Mouse (Mus musculus) cerebellum, adult 9-11 months (tissue): ENCODE results near the gene Grk5.

Experiments
- DNase-seq: peaks from one replicate; pipeline ENCODE4 v3.0.0; 2022

The Grk5 gene

DNA sequence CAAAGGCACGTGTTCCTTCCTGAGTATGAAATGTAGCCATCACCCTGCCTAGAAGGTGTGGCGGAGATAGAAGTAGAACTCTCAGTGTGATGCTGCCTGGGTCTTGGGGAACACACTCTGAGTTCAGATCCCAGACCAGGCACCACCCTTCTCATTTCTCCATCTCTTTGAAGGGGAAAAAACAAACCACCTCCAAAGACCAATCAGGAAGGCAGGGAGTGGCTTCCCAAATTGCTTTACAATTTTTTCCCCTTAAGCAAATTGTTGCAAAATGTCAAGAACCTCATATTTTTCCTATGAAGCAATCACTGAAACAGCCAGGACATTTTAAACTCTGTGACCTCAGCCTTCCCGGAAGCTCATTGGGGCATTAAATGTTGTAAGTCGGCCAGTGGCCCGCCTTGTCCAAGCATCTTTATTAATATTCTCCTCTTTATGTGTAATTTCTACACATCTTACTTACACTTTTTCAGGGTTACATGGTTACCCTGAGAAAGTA lies 190.8 kb downstream of the Grk5 start:
- no peak for DNase-seq

- no peak for DNase-seq
These were observed 193.5 kb downstream of the Grk5 start for GRCm38 (mm10) chr19:61083006-61083405.

GRCm38 (mm10) chr19:61084149-61084940 lies 194.8 kb downstream of the Grk5 start:
- peak; percentile 85 for DNase-seq

GRCm38 (mm10) chr19:61085217-61085616 lies 195.7 kb downstream of the Grk5 start:
- DNase-seq = no peak

- DNase-seq = no peak
These were observed 198.2 kb downstream of the Grk5 start for GRCm38 (mm10) chr19:61087781-61088180.

DNA sequence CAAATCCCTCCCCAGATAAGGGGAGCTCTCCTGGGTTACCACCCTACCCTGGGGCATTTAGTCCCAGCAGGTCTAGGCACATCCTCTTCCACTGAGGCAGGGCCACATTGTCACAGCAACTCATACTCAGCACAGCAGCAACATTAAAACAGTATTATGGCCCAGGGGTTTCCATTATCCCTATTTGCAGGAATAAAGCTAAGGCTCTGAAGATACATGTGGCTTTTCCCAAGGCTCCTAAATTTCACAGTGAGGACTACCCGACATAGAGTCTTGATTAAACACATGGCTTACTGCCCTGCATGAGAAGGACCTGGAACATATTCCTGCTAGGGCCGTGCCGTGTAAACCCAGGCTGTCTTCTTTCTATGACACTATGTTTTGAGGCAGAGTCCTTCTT lies 199.5 kb downstream of the Grk5 start:
- DNase-seq = no peak

- no peak for DNase-seq
These were observed 201.0 kb downstream of the Grk5 start for GRCm38 (mm10) chr19:61090541-61090940.

DNA sequence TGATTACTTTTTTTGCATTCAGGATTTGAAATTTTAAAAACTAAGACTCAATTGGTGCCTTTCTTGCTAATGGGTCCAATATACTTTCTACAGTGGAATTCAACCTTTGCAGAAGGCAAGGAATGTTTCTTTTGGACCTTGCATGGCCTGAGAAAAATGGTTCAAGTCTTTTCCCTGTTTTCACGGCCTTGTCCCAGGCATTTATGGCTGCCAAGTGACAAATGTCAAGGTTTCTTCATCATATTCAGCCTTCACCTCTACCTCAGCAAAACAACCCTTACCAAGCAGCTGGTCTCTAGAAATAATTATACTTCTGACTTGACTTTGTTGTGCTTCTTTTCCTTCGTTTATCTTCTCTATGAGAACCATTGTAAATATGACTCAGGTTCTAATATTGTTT lies 207.2 kb downstream of the Grk5 start:
- no peak for DNase-seq

- DNase-seq = no peak
These were observed 208.2 kb downstream of the Grk5 start for GRCm38 (mm10) chr19:61097764-61098163.

GRCm38 (mm10) chr19:61110184-61110583 lies 220.6 kb downstream of the Grk5 start:
- DNase-seq = no peak

- no peak for DNase-seq
These were observed 241.5 kb downstream of the Grk5 start for GRCm38 (mm10) chr19:61131096-61131495.

DNA sequence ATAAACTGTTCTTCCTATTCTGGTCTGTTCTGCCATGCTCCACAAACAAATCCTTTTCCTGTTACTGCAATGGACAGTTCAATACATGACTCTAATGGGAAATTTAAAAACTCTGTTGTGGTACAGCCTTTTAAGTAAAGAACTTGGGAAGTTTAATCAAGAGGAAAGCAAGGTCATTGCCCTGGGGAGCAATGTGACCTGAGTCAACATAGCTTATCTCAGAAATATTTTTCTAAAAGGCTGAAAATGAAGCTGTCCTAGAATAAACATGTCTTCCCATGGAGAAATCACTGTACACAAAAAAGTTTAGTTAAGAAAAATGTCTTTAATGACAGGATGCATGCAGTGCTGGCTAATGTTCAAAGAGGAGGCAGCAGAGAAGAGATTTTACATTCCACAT lies 249.1 kb downstream of the Grk5 start:
- no peak for DNase-seq

DNA sequence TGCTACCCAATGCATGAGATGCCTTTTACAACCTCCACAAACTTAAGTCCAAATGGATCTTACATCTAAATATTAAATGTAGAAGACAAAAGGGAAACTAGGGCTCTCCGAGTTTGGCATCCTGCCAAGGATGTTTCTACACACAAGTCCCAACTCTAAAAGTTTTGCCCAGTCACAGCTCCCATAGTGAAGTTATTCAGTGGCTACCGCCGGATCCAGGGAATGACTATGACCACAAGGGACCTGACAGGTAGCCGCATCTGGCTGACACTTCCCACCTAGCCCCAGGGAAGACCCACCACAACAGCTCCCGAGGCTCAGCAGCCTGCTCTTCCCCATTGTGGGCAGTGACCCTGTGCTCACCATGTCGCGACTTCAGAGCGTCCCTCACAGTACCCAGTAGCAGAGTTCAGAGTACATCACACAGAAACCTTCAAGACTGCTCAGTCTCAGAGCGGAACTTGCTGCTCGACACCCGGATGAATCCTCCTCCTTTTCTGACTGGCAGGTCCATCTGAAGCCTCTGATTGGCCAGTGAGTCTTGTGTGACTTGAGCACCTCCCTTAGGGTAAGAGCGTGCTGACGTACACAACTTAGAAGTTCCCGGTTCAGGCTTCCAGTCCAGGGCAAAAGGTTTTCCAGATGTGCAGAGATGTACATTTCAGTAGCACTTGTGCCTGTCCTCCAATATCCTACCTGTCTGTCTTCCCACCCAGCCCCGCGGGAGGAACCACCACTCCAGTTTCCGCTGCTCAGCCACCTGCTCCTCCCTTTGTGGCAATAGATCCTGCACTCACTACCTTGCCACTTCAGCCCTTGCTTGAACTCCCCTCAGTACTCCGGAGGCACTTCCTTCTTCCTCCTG lies 251.0 kb downstream of the Grk5 start, which contains the start of gene Zfp950:
Zfp950 (minus strand) TSS at position 499 of the 865 bp plus-strand sequence.
- DNase-seq = peak; percentile 88

GRCm38 (mm10) chr19:61141299-61141698 lies 251.8 kb downstream of the Grk5 start:
- DNase-seq = no peak
